Mouse (Mus musculus) embryonic facial prominence, embryonic 15.5 days (tissue): ENCODE measurements at regions not wholly inside any gene's neighbourhood (a gene's known extent, or its start where the extent isn't known, plus 50 kb on each side); places are given as distances from the start of the nearest gene placed in this dataset.

Experiments used
- ATAC-seq: fragments of 200-750 bp; cut with Nextera tagmentation; 2 replicates; pipeline ENCODE4 v1.8.0; 2017; ENCODE audit warnings: low read depth, moderate TSS enrichment; ENCODE audit not compliant: insufficient number of reproducible peaks, low FRiP score, low TSS enrichment
- H3K27ac ChIP-seq: fragments of 300-500 bp; sonication (generic); replicated peaks from 2 replicates; pipeline ENCODE4 v1.5.1; 2015; ENCODE audit warnings: mild to moderate bottlenecking, inconsistent platforms
- H3K27me3 ChIP-seq: fragments of 300-500 bp; sonication (generic); 2 replicates; pipeline ENCODE4 v1.6.1; 2015; ENCODE audit warnings: inconsistent platforms
- H3K36me3 ChIP-seq: fragments of 300-500 bp; sonication (generic); 2 replicates; pipeline ENCODE4 v1.6.1; 2015; ENCODE audit warnings: mild to moderate bottlenecking, inconsistent platforms
- H3K4me1 ChIP-seq: fragments of 300-500 bp; sonication (generic); 2 replicates; pipeline ENCODE4 v1.6.1; 2015; ENCODE audit warnings: inconsistent platforms
- H3K4me2 ChIP-seq: fragments of 300-500 bp; sonication (generic); replicated peaks from 2 replicates; pipeline ENCODE4 v1.6.1; 2015; ENCODE audit warnings: mild to moderate bottlenecking, inconsistent platforms
- H3K4me3 ChIP-seq: fragments of 300-500 bp; sonication (generic); replicated peaks from 2 replicates; pipeline ENCODE4 v1.5.1; 2015; ENCODE audit warnings: mild to moderate bottlenecking, inconsistent platforms
- H3K9ac ChIP-seq: fragments of 300-500 bp; sonication (generic); 2 replicates; pipeline ENCODE4 v1.6.1; 2015; ENCODE audit warnings: inconsistent platforms
- H3K9me3 ChIP-seq: fragments of 300-500 bp; sonication (generic); replicated peaks from 2 replicates; pipeline ENCODE4 v1.6.1; 2016; ENCODE audit warnings: inconsistent platforms
- WGBS: fragments of 180-500 bp; shearing (Covaris S2); methylation state at CpG from one replicate; pipeline ENCODE4 v1.1.7; 2015; 5-methylcytosine and 5-hydroxymethylcytosine counted together

GRCm38 (mm10) chr17:4636796-4637353 lies 357.3 kb upstream of the Arid1b start:
- Histone ChIP-seq H3K4me3 (no peak overlapping the region), H3K27ac (no peak overlapping the region), H3K4me2 (no peak overlapping the region), H3K36me3 (no peaks in the 10 kb centered on the region), H3K9ac (no peak overlapping the region), H3K9me3 (no peaks in the 10 kb centered on the region), H3K27me3 (no peaks in the 10 kb centered on the region), H3K4me1 (peaks cover 7% of the 10 kb centered on the region; the same call in 1 of the 2 replicates)
- no peak for ATAC-seq
- 56% methylated on average over 5 of the region's 5 CpGs for WGBS

DNA sequence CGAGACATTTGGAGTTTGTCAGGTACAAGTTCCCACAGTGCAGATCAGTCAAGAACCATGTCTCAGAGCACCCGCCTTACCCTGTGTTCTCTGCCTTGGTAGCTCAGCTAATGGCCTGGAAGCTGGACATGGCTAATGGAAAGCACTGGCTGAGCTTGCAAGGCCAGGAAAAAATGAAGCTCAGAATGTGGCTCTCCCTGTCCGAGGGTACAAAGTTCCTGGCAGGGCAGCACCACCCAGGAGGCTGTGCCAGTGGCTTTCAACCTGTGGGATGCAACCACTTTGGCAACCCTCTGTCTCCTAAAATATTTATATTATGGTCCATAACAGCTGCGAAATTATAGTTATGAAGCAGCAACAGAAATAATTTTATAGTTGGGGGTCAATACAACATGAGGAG lies 354.6 kb upstream of the Arid1b start:
- no peaks in the 10 kb centered on the region for H3K27me3 ChIP-seq
- no peaks in the 10 kb centered on the region for H3K9me3 ChIP-seq
- peaks cover 7% of the 10 kb centered on the region; the same call in 1 of the 2 replicates for H3K4me1 ChIP-seq
- no peak for ATAC-seq
- no peak overlapping the region for H3K4me3 ChIP-seq
- no peak overlapping the region for H3K27ac ChIP-seq
- no peak overlapping the region for H3K9ac ChIP-seq
- WGBS = 90% methylated on average over 4 of the region's 4 CpGs
- no peak overlapping the region for H3K4me2 ChIP-seq
- no peaks in the 10 kb centered on the region for H3K36me3 ChIP-seq

DNA sequence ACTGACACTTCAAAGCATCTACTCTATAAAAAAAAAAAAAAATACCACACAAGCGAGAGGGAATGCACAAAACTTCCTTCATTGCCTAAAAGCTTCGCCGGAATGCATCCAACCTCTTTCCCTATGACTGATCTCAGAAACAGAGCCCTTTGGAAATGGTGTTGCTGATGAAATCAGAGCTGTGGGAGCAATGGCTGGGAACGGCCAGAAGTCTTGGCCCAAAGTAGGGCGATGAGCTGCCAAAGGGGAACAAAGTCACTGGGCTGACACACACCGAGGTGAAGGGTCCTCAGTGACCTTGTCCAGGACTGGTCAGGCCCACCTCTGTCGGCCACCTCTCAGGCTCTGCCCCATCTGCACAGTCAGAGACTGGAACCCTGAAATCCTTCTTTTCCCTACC lies 353.6 kb upstream of the Arid1b start:
- Histone ChIP-seq H3K27me3 (no peaks in the 10 kb centered on the region), H3K4me1 (peaks cover 7% of the 10 kb centered on the region; the same call in 1 of the 2 replicates), H3K4me3 (no peak overlapping the region), H3K9me3 (no peaks in the 10 kb centered on the region), H3K4me2 (no peak overlapping the region), H3K9ac (no peak overlapping the region), H3K27ac (no peak overlapping the region), H3K36me3 (no peaks in the 10 kb centered on the region)
- WGBS = 75% methylated on average over 7 of the region's 7 CpGs
- ATAC-seq = no peak

- no peak overlapping the region for H3K9ac ChIP-seq
- WGBS = 36% methylated on average over 4 of the region's 4 CpGs
- ATAC-seq = no peak
- no peak overlapping the region for H3K4me2 ChIP-seq
- H3K27me3 ChIP-seq = no peaks in the 10 kb centered on the region
- no peak overlapping the region for H3K27ac ChIP-seq
- H3K4me1 ChIP-seq = peaks cover 7% of the 10 kb centered on the region; the same call in 1 of the 2 replicates
- no peak overlapping the region for H3K4me3 ChIP-seq
- H3K36me3 ChIP-seq = no peaks in the 10 kb centered on the region
- no peaks in the 10 kb centered on the region for H3K9me3 ChIP-seq
Measured at GRCm38 (mm10) chr17:4641166-4641565, 353.0 kb upstream of the Arid1b start.

DNA sequence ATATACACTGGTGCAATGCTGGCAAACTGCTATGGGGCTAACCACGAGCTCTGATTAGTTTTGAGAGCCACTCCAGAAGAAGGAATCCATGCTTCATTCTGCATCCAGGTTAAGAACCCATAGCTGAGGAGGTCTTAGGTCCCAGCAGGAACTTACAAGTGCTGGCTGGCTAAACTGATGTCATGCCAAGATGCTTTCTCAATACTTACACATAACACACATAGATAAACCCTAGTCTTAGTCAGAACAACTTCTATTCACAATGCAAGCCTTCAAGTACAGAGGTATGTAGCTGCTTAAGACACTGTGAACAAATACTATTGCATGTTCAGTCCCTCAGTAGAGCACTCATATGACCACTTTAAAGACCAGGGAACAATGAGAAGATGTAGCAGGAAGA lies 352.1 kb upstream of the Arid1b start:
- WGBS = 77% methylated on average over 1 of the region's 1 CpGs
- no peak overlapping the region for H3K9ac ChIP-seq
- peaks cover 7% of the 10 kb centered on the region; the same call in 1 of the 2 replicates for H3K4me1 ChIP-seq
- H3K9me3 ChIP-seq = no peaks in the 10 kb centered on the region
- no peak for ATAC-seq
- H3K27ac ChIP-seq = no peak overlapping the region
- H3K4me2 ChIP-seq = no peak overlapping the region
- no peak overlapping the region for H3K4me3 ChIP-seq
- no peaks in the 10 kb centered on the region for H3K27me3 ChIP-seq
- no peaks in the 10 kb centered on the region for H3K36me3 ChIP-seq

DNA sequence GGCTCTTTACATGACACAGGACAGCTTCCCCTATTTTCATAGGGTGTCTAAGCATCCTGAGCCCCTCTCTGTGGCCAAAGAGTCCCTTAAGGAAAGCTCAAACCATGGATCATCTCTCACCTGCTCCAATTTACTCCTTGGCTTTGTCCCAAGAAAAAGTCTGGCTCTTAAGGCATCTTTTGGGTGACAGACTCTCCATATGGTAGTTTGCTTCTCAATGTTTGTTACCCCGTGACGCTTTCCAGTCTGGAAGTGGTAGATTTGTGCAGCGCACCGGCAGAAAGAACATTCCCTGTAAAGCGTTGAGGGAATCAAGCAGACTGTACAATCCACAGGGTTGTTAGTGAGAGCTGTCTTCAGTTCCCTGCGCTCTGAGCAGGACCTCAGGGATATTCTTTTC lies 350.8 kb upstream of the Arid1b start:
- no peak overlapping the region for H3K27ac ChIP-seq
- H3K36me3 ChIP-seq = no peaks in the 10 kb centered on the region
- no peaks in the 10 kb centered on the region for H3K9me3 ChIP-seq
- ATAC-seq = no peak
- no peak overlapping the region for H3K9ac ChIP-seq
- H3K27me3 ChIP-seq = no peaks in the 10 kb centered on the region
- no peak overlapping the region for H3K4me3 ChIP-seq
- WGBS = 78% methylated on average over 6 of the region's 6 CpGs
- no peak overlapping the region for H3K4me2 ChIP-seq
- H3K4me1 ChIP-seq = peaks cover 7% of the 10 kb centered on the region; the same call in 1 of the 2 replicates

GRCm38 (mm10) chr17:4648603-4649002 lies 345.5 kb upstream of the Arid1b start:
- no peaks in the 10 kb centered on the region for H3K4me1 ChIP-seq
- no peaks in the 10 kb centered on the region for H3K27me3 ChIP-seq
- 89% methylated on average over 4 of the region's 4 CpGs for WGBS
- H3K9ac ChIP-seq = no peak overlapping the region
- no peak for ATAC-seq
- no peak overlapping the region for H3K4me2 ChIP-seq
- no peak overlapping the region for H3K4me3 ChIP-seq
- no peak overlapping the region for H3K27ac ChIP-seq
- H3K9me3 ChIP-seq = no peaks in the 10 kb centered on the region
- no peaks in the 10 kb centered on the region for H3K36me3 ChIP-seq

DNA sequence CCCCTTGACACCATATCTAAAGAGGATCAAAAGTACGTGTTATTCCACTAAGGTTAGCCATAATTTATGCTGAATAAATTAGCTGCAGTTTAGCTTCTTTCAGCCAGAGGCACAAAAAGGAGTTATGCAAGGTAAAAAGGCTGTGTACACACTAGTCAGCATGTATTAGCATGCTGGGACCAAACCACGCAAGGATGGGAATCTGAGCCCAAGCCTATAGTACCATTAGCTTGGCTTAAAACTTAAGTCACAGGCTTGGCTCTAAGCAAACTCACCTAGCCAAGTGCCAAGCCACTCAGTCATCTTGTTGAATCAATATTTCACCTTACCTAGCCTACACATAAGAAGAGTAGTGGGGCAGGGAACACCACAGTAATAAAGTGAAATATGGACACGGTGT lies 339.9 kb upstream of the Arid1b start:
- Histone ChIP-seq H3K4me2 (no peak overlapping the region), H3K27me3 (no peaks in the 10 kb centered on the region), H3K9me3 (no peaks in the 10 kb centered on the region), H3K27ac (no peak overlapping the region), H3K9ac (no peak overlapping the region), H3K4me3 (no peak overlapping the region), H3K36me3 (no peaks in the 10 kb centered on the region), H3K4me1 (no peaks in the 10 kb centered on the region)
- WGBS = 62% methylated on average over 3 of the region's 3 CpGs
- no peak for ATAC-seq

- Histone ChIP-seq H3K9ac (no peak overlapping the region), H3K9me3 (no peaks in the 10 kb centered on the region), H3K4me1 (no peaks in the 10 kb centered on the region), H3K4me3 (no peak overlapping the region), H3K36me3 (no peaks in the 10 kb centered on the region), H3K4me2 (no peak overlapping the region), H3K27ac (no peak overlapping the region), H3K27me3 (no peaks in the 10 kb centered on the region)
- WGBS = 87% methylated on average over 5 of the region's 5 CpGs
- ATAC-seq = no peak
Measured at GRCm38 (mm10) chr17:4661996-4662395, 332.1 kb upstream of the Arid1b start.

DNA sequence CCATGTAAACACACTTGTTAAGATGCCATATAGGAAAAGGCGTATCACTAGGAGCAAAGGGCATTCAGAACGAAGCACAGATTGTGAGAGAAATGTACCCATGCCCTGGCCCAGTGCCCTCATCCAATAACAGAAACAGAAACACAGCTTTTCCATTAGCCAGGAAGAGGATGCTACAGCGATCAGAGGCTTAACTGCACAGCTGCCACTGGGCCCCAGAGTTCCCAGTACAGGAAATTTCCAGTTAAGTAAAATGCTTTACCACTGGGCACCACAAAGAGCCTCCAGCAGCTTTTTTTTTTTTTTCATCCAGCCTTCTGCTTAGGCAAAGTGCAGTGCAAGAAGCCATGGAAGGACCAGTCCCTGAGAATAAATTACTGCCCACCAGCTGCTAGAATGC lies 325.6 kb upstream of the Arid1b start:
- no peak overlapping the region for H3K9ac ChIP-seq
- H3K4me2 ChIP-seq = no peak overlapping the region
- H3K4me3 ChIP-seq = no peak overlapping the region
- H3K9me3 ChIP-seq = no peaks in the 10 kb centered on the region
- H3K27me3 ChIP-seq = no peaks in the 10 kb centered on the region
- no peak for ATAC-seq
- H3K27ac ChIP-seq = no peak overlapping the region
- H3K36me3 ChIP-seq = no peaks in the 10 kb centered on the region
- 60% methylated on average over 3 of the region's 3 CpGs for WGBS
- H3K4me1 ChIP-seq = no peaks in the 10 kb centered on the region

- 67% methylated on average over 2 of the region's 2 CpGs for WGBS
Measured at GRCm38 (mm10) chr17:4673271-4673670, 320.9 kb upstream of the Arid1b start.

GRCm38 (mm10) chr17:4706421-4706820 lies 287.7 kb upstream of the Arid1b start:
- H3K27ac ChIP-seq = no peak overlapping the region
- H3K4me1 ChIP-seq = no peaks in the 10 kb centered on the region
- no peaks in the 10 kb centered on the region for H3K27me3 ChIP-seq
- H3K9me3 ChIP-seq = no peaks in the 10 kb centered on the region
- no peak overlapping the region for H3K4me2 ChIP-seq
- no peak overlapping the region for H3K9ac ChIP-seq
- 69% methylated on average over 1 of the region's 1 CpGs for WGBS
- no peak overlapping the region for H3K4me3 ChIP-seq
- no peak for ATAC-seq
- H3K36me3 ChIP-seq = no peaks in the 10 kb centered on the region

More at GRCm38 (mm10) chr17:4673271-4673670, 320.9 kb upstream of the Arid1b start:
- no peaks in the 10 kb centered on the region for H3K36me3 ChIP-seq
- ATAC-seq = no peak
- no peak overlapping the region for H3K9ac ChIP-seq
- H3K4me2 ChIP-seq = no peak overlapping the region
- no peak overlapping the region for H3K27ac ChIP-seq
- H3K9me3 ChIP-seq = no peaks in the 10 kb centered on the region
- no peaks in the 10 kb centered on the region for H3K27me3 ChIP-seq
- H3K4me3 ChIP-seq = no peak overlapping the region
- H3K4me1 ChIP-seq = no peaks in the 10 kb centered on the region
